ENCODE assay signal across 8 mouse cellular contexts in the genomic region with DNA sequence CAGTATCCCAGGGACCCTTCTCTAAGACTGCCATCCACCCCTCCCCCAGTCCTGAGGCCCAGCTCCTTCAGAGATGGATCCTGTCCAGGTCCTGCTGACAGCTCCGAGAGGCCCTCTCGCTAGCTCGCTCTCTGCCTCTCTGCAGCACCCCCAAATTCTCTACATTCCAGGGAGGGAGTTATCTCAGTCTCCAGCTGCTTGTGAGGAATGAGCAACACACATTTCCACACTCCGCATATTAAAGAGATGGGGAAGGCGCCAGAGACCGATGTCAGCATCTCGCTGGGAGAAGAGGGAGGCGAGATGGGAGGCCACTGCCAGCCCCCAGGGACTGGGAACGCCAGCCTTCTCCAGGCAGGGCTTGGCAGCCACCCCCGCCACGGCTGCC. TPM values are rescaled to one million over a fixed set of nuclear protein-coding genes. Genes with fewer than 3 reads are reported as not detected.
A peak's percentile ranks its signal among the peaks of the same experiment; 100 is the strongest.
DNase-seq lines count a peak whose midpoint lies in the region; ATAC-seq and TF ChIP-seq lines count a peak whose summit lies in the region.

No protein-coding gene starts in this region.

- in situ Hi-C loops in ES-E14 (cut with MboI; ENCODE audit: low sequenced_read_pairs in 2 of 2, unreplicated experiment in 2 of 2), result no loop called here

- no peak overlapping the region for H3K4me3 ChIP-seq in ES-E14 (ENCODE audit: insufficient read depth in 1 of 2, low read depth in 1 of 2, low read length in 2 of 2, poor library complexity in 1 of 2, severe bottlenecking in 1 of 2)
- no peak overlapping the region for H3K4me3 ChIP-seq in neural tube, embryonic 12.5 days

- H3K4me2 ChIP-seq in neural tube, embryonic 12.5 days (replicated peaks), result no peak overlapping the region; the same call in 1 of the 2 replicates

- H3K9me3 ChIP-seq in ES-E14 (ENCODE audit: control insufficient read depth, insufficient read depth, low read depth, low read length), result no peaks in the 10 kb centered on the region
- no peaks in the 10 kb centered on the region for H3K9me3 ChIP-seq in neural tube, embryonic 12.5 days

- intact Hi-C loops in heart, postnatal 10 days (cut with DNase I), result no loop called here
- intact Hi-C loops in left cerebral cortex, postnatal 4 days (cut with DNase I), result no loop called here

- H3K9ac ChIP-seq in ES-E14 (ENCODE audit: insufficient read depth, low read depth, low read length, poor library complexity, severe bottlenecking), result no peak overlapping the region; the same call in 1 of the 2 replicates
- 0 out of 2 replicates have a peak overlapping the region, but pooled peaks have one; percentile 26 for H3K9ac ChIP-seq in neural tube, embryonic 12.5 days

- no peak for DNase-seq in ES-E14 (ENCODE audit: low read depth, low spot score)
- peak; percentile 48 for DNase-seq in embryo, embryonic 11 days
- DNase-seq in heart, postnatal 10 days, result peak; percentile 70 to 78
- DNase-seq in left cerebral cortex, postnatal 4 days, result peak; percentile 35
- no peak for DNase-seq in spleen, adult 18-20 months
- DNase-seq in thymus, postnatal 14 days, result no peak
- no peak for DNase-seq in spleen, postnatal 4 days (ENCODE audit: low spot score in 2 of 2)

- peaks cover 10 to 41% of the 10 kb centered on the region in 2 experiments for H3K4me1 ChIP-seq in ES-E14 (ENCODE audit: control insufficient read depth in 2 of 2, insufficient read depth in 2 of 2, low read length in 2 of 2, poor library complexity in 1 of 2)
- H3K4me1 ChIP-seq in neural tube, embryonic 12.5 days, result peaks cover 7% of the 10 kb centered on the region; the same call in 1 of the 2 replicates

- WGBS in neural tube, embryonic 12.5 days, result 16% methylated on average over 11 of the region's 11 CpGs

- H3K27me3 ChIP-seq in neural tube, embryonic 12.5 days (replicated peaks), result 0 out of 2 replicates have a peak, but pooled peaks cover 2% of the 10 kb centered on the region

- ATAC-seq in neural tube, embryonic 12.5 days (ENCODE audit: low FRiP score, low read depth), result 0 out of 2 replicates have a peak, but pooled peaks have one; percentile 50

- H3K36me3 ChIP-seq in ES-E14 (ENCODE audit: control insufficient read depth, insufficient read depth, low read length, poor library complexity, severe bottlenecking), result no peaks in the 10 kb centered on the region
- H3K36me3 ChIP-seq in neural tube, embryonic 12.5 days, result no peaks in the 10 kb centered on the region

- H3K27ac ChIP-seq in ES-E14 (ENCODE audit: insufficient read depth, low read depth, low read length, poor library complexity, severe bottlenecking), result peak overlapping the region; percentile 1; the same call in 1 of the 2 replicates
- H3K27ac ChIP-seq in neural tube, embryonic 12.5 days, result no peak overlapping the region

TF ChIP-seq in ES-E14, 5 proteins besides CTCF, POLR2A, EP300 and RAD21:
- no peak for TF ChIP-seq HCFC1 (IDR thresholded peaks at IDR 0.05; ENCODE audit: borderline replicate concordance, insufficient read depth, low read length)
- no peak for TF ChIP-seq ZC3H11A (IDR thresholded peaks at IDR 0.05; ENCODE audit: borderline replicate concordance, low read depth, low read length)
- TF ChIP-seq MAFK (IDR thresholded peaks at IDR 0.05; ENCODE audit: insufficient read depth, low read depth, low read length), result no peak
- no peak for TF ChIP-seq ZNF384 (IDR thresholded peaks at IDR 0.05; ENCODE audit: low read depth, low read length)
- TF ChIP-seq CHD2 (IDR thresholded peaks at IDR 0.05; ENCODE audit: low read depth, low read length), result no peak

RNA-seq across cellular contexts. Expression of gene Ddr1, which starts 15.9 kb away (rescaled TPM):
- total RNA-seq in ES-E14 (2012; rRNA removed), result 46.0 and 78.8 TPM in 2 replicates
- 10 to 100 TPM; 56.8 to 66.6 TPM for total RNA-seq in heart, postnatal 10 days (2021)
- total RNA-seq in left cerebral cortex, postnatal 4 days (2021), result 10 to 100 TPM; 42.6 to 50.1 TPM
- polyA plus RNA-seq in neural tube, embryonic 12.5 days (2016; fragmentation: Nextera tagmentation; extraction: Ambion mirVana), result 170 and 172 TPM in 2 replicates

RNA-seq across cellular contexts. Expression of gene Gtf2h4, which starts 46.8 kb away (rescaled TPM):
- total RNA-seq in ES-E14 (2012; rRNA removed), result 75.3 and 83.0 TPM in 2 replicates
- total RNA-seq in heart, postnatal 10 days (2021), result 10 to 100 TPM; 15.5 to 18.7 TPM
- total RNA-seq in left cerebral cortex, postnatal 4 days (2021), result 10 to 100 TPM; 29.1 to 31.8 TPM
- polyA plus RNA-seq in neural tube, embryonic 12.5 days (2016; fragmentation: Nextera tagmentation; extraction: Ambion mirVana), result 35.8 and 36.9 TPM in 2 replicates

RNA-seq across cellular contexts. Expression of gene Vars2, which starts 52.9 kb away (rescaled TPM):
- total RNA-seq in ES-E14 (2012; rRNA removed), result 58.5 and 90.3 TPM in 2 replicates
- 10 to 100 TPM; 25.2 to 34.0 TPM for total RNA-seq in heart, postnatal 10 days (2021)
- 10 to 100 TPM; 51.5 to 53.3 TPM for total RNA-seq in left cerebral cortex, postnatal 4 days (2021)
- 14.9 and 15.2 TPM in 2 replicates for polyA plus RNA-seq in neural tube, embryonic 12.5 days (2016; fragmentation: Nextera tagmentation; extraction: Ambion mirVana)

Comparison
In these comparisons a context has a peak if more than half of its experiments do, and no peak if none do; other contexts are left out.
1. DNase-seq: peak in embryo, embryonic 11 days (single experiment), heart, postnatal 10 days (2 of 2) and left cerebral cortex, postnatal 4 days (single experiment); none in ES-E14 (single experiment), spleen, adult 18-20 months (0 of 2), thymus, postnatal 14 days (single experiment) and spleen, postnatal 4 days (0 of 2).